Mouse (Mus musculus) embryonic facial prominence, embryonic 10.5 days (tissue): ENCODE measurements around the gene Olfr71. TPM values are rescaled to one million over a fixed set of nuclear protein-coding genes. Genes with fewer than 3 reads are reported as not detected.

Experiments used
- DNase-seq: peaks from one replicate; pipeline ENCODE4 v3.0.0-alpha.2; 2017; ENCODE audit warnings: low spot score
- H3K27ac ChIP-seq: fragments of 300-500 bp; sonication (generic); replicated peaks from 2 replicates; pipeline ENCODE4 v1.5.1; 2016; ENCODE audit warnings: mild to moderate bottlenecking
- H3K27me3 ChIP-seq: fragments of 300-500 bp; sonication (generic); replicated peaks from 2 replicates; pipeline ENCODE4 v1.6.1; 2016; ENCODE audit warnings: low read depth, mild to moderate bottlenecking; ENCODE audit not compliant: poor library complexity, severe bottlenecking
- H3K36me3 ChIP-seq: fragments of 300-500 bp; sonication (generic); replicated peaks from 2 replicates; pipeline ENCODE4 v1.6.1; 2016; ENCODE audit warnings: mild to moderate bottlenecking, moderate library complexity
- H3K4me1 ChIP-seq: fragments of 300-500 bp; sonication (generic); 2 replicates; pipeline ENCODE4 v1.6.1; 2016
- H3K4me3 ChIP-seq: fragments of 300-500 bp; sonication (generic); 2 replicates; pipeline ENCODE4 v1.5.1; 2016; ENCODE audit warnings: mild to moderate bottlenecking, moderate library complexity
- H3K9me3 ChIP-seq: fragments of 300-500 bp; sonication (generic); 2 replicates; pipeline ENCODE4 v1.6.1; 2016; ENCODE audit warnings: mild to moderate bottlenecking
- WGBS: fragments of 180-500 bp; shearing (Covaris S2); methylation state at CpG from one replicate; pipeline ENCODE4 v1.1.7; 2016; 5-methylcytosine and 5-hydroxymethylcytosine counted together
- polyA plus RNA-seq: library from polyadenylated mRNA; unstranded; fragments of >200 nt; fragmentation: Nextera tagmentation; extraction: Ambion mirVana; gene quantifications from 2 replicates; pipeline ENCODE4 v1.2.1, GENCODE M21; 2016

Gene Olfr71
- not detected in 2 replicates for polyA plus RNA-seq

- H3K4me3 ChIP-seq = no peak within 1 kb of the TSS
- peaks cover 15% of the 10 kb centered on the region; the same call in 1 of the 2 replicates for H3K27me3 ChIP-seq
- H3K9me3 ChIP-seq = no peaks in the 10 kb centered on the region
- H3K36me3 ChIP-seq = no peaks in the 10 kb centered on the region
- WGBS = 74% methylated on average over 6 of the region's 6 CpGs
- peaks cover 2% of the 10 kb centered on the region; the same call in 1 of the 2 replicates for H3K4me1 ChIP-seq
- DNase-seq = no peak
- H3K27ac ChIP-seq = no peak within 1 kb of the TSS
These were observed at the start of gene Olfr71 for GRCm38 (mm10) chr4:43709869-43710268. TSS of gene Olfr71 (minus strand) at chr4:43710255.

DNA sequence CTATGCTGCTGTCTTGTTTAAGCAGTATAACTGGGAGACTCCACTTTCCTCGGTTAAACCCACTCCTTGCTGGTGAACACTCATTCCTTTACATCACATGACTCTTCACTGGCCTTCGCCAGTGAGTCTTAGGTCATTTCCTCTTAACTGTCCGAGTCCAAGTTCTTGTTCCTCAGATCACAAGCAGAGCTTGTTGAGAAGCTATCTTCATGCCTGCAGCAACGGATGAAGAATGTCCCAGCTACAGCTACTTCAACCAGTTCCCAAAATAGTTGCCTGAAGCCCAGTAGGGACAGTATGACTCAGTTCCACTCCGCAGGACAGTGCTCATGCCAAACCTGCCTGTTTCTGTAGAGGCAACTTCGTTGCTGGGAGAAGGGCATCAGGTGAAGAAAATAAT, 47.2 kb upstream of the Olfr71 start:
- peaks cover 15% of the 10 kb centered on the region for H3K4me1 ChIP-seq
- no peak overlapping the region for H3K27ac ChIP-seq
- H3K36me3 ChIP-seq = no peaks in the 10 kb centered on the region
- H3K4me3 ChIP-seq = no peak overlapping the region
- WGBS = 82% methylated on average over 6 of the region's 6 CpGs
- DNase-seq = no peak
- no peaks in the 10 kb centered on the region for H3K27me3 ChIP-seq
- no peaks in the 10 kb centered on the region for H3K9me3 ChIP-seq

GRCm38 (mm10) chr4:43745187-43745586, 35.1 kb upstream of the Olfr71 start:
- Histone ChIP-seq H3K4me1 (peaks cover 15% of the 10 kb centered on the region; the same call in 1 of the 2 replicates), H3K36me3 (no peaks in the 10 kb centered on the region), H3K27ac (no peak overlapping the region), H3K27me3 (no peaks in the 10 kb centered on the region), H3K4me3 (no peak overlapping the region), H3K9me3 (no peaks in the 10 kb centered on the region; the same call in 1 of the 2 replicates)
- WGBS = 22% methylated on average over 6 of the region's 6 CpGs
- no peak for DNase-seq

DNA sequence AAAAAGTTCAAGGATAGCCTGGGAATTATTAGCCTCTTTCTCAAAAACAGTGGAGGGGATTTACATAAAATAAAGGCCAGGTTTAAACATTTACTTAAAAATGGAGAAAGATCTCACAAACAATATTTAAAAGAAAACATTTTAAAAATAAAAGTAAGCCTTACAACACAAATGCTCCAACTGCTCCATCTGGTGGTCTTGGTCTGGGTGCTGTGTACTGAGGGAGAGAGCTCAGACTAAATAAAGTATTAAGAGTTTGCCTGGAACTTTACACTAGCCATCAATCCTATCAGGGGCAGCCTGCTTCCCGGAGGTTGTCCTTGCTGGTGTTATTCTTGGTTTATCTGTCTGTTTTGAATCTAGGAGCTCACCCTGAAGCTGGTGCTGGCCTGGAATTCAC, 33.0 kb upstream of the Olfr71 start:
- H3K27me3 ChIP-seq = no peaks in the 10 kb centered on the region
- no peak overlapping the region for H3K27ac ChIP-seq
- no peak overlapping the region for H3K4me3 ChIP-seq
- no peaks in the 10 kb centered on the region for H3K9me3 ChIP-seq
- H3K36me3 ChIP-seq = no peaks in the 10 kb centered on the region
- H3K4me1 ChIP-seq = peaks cover 15% of the 10 kb centered on the region; the same call in 1 of the 2 replicates
- no peak for DNase-seq
- WGBS = 50% methylated on average over 1 of the region's 1 CpGs

- Histone ChIP-seq H3K4me1 (peaks cover 15% of the 10 kb centered on the region; the same call in 1 of the 2 replicates), H3K4me3 (no peak overlapping the region), H3K27ac (no peak overlapping the region), H3K36me3 (no peaks in the 10 kb centered on the region), H3K27me3 (no peaks in the 10 kb centered on the region), H3K9me3 (no peaks in the 10 kb centered on the region)
- no peak for DNase-seq
- 43% methylated on average over 4 of the region's 4 CpGs for WGBS
These were observed 32.6 kb upstream of the Olfr71 start for GRCm38 (mm10) chr4:43742637-43743036.

DNA sequence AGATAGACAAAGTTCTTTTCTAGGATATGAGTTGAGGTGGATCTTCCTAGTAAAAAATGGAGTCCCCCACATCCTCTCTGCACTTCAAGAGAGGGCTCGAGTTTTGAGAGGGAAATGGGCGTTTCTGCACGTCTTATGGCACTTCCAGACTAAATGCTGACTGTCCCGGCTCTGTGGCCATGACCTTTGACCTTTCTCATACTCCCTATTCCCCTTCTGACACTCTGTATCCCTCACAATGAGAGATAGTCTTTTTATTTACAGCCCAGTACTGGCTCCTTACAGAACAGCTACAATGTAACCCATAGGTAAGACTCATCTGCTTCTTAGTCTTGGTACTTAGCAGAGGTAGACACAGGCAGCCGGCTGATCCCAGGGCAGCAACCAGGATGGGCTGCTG, 31.5 kb upstream of the Olfr71 start:
- Histone ChIP-seq H3K27ac (no peak overlapping the region), H3K4me1 (peaks cover 22% of the 10 kb centered on the region), H3K4me3 (no peak overlapping the region), H3K36me3 (no peaks in the 10 kb centered on the region), H3K9me3 (no peaks in the 10 kb centered on the region), H3K27me3 (no peaks in the 10 kb centered on the region)
- no peak for DNase-seq
- WGBS = 59% methylated on average over 5 of the region's 5 CpGs

DNA sequence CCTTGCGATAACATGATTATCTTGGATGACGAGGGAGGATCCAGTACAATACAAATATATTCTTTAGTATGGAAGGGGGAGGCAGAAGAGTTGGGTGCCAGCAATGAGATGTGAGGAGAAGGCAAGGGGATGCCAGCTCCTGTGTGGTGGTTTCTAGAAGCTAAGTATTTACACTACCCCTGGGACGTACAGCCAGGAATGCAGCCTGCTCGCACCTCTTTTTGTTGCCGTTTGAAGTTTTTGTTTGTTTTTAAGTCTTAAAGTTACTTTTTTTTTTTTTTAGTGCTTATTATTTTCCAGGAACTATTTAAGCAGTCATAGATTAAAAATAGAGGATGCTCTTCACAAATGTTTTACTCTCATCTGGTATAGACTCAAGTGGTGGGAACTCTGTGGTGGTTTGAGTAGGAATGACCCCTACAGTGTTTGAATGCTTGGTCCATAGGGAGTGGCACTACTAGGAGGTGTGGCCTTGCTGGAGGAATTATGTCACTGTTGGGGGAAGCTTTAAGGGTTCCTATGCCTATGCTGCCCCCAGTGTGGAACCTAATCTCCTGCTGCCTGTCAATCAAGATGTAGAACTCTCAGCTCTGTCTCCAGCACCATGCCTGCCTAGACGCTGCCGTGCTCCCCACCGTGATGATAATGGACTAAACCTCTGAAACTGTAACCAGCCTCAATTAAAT, 29.1 kb upstream of the Olfr71 start:
- Histone ChIP-seq H3K9me3 (no peaks in the 10 kb centered on the region), H3K27ac (no peak overlapping the region), H3K4me1 (peaks cover 29% of the 10 kb centered on the region), H3K4me3 (no peak overlapping the region), H3K27me3 (no peaks in the 10 kb centered on the region), H3K36me3 (no peaks in the 10 kb centered on the region)
- WGBS = 75% methylated on average over 8 of the region's 8 CpGs
- DNase-seq = no peak

DNA sequence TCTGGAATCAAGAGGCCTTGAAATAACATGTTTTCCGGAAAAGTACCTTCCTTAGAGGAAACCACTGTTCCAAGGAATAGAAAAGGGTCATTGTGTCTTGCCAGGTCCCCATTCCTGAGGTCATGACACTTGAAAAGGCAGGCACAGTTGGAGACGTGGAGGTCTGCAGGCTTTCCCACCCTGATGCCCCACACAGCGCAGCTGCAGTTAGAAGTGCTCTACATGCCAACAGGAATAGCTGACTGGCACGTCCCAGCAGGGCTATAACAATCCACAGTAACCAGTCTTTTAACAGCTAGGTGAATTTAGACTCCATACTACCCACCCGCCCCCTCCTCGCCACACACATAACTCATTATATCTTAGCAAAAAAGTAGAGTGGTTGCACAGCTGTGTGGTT, 27.1 kb upstream of the Olfr71 start:
- 51% methylated on average over 6 of the region's 6 CpGs for WGBS
- no peak overlapping the region for H3K27ac ChIP-seq
- H3K4me1 ChIP-seq = peaks cover 29% of the 10 kb centered on the region
- H3K4me3 ChIP-seq = no peak overlapping the region
- H3K27me3 ChIP-seq = no peaks in the 10 kb centered on the region
- no peak for DNase-seq
- H3K9me3 ChIP-seq = no peaks in the 10 kb centered on the region
- no peaks in the 10 kb centered on the region for H3K36me3 ChIP-seq

DNA sequence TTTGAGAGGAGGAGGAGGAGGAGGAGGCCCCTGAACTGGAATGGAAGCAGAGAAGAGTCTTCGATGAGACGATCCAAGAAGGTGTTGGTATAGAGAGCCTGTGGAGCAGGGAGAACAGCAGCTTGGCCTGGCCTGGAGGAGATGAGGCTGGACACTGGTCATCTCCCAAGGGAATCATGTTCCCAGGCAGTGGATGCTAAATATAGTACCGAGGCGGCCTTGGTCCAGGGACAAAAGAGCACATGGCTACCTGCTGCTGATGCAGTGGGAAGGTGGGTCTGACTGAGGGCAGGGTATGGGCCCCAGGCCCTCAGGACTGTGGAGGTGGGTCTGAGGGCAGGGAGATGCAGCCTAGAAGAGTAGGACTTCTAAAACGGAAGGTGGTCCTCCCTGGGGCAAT, 23.1 kb upstream of the Olfr71 start:
- 86% methylated on average over 5 of the region's 5 CpGs for WGBS
- Histone ChIP-seq H3K36me3 (no peaks in the 10 kb centered on the region), H3K4me3 (no peak overlapping the region), H3K4me1 (peaks cover 45% of the 10 kb centered on the region), H3K27ac (no peak overlapping the region), H3K9me3 (no peaks in the 10 kb centered on the region), H3K27me3 (no peaks in the 10 kb centered on the region)
- DNase-seq = no peak

DNA sequence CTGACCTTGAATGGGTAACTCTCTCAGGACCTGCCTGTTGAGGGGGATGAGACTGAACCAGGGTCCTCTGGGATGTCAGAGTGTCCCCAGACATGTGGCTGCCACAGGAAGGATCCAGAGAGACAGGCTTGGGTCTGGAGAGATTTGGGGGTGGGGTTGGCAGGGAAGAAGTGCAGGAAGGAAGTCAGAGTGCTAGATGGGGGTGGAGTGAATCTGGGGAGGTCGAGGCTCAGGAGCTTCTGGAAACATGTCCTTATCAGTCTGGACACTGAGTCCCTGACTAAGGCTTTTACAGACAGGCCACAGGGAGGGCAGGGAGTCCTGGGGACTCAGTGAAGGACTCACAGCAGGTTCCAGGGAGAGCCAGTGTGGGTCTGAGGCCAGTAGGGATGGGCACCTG, 22.1 kb upstream of the Olfr71 start:
- H3K36me3 ChIP-seq = no peaks in the 10 kb centered on the region
- peaks cover 48% of the 10 kb centered on the region for H3K4me1 ChIP-seq
- no peak overlapping the region for H3K27ac ChIP-seq
- H3K4me3 ChIP-seq = no peak overlapping the region
- DNase-seq = no peak
- no peaks in the 10 kb centered on the region for H3K27me3 ChIP-seq
- 17% methylated on average over 1 of the region's 1 CpGs for WGBS
- no peaks in the 10 kb centered on the region for H3K9me3 ChIP-seq

GRCm38 (mm10) chr4:43730750-43731297, 20.8 kb upstream of the Olfr71 start:
- H3K27ac ChIP-seq = no peak overlapping the region
- 75% methylated on average over 21 of the region's 21 CpGs for WGBS
- H3K36me3 ChIP-seq = no peaks in the 10 kb centered on the region
- DNase-seq = no peak
- H3K4me1 ChIP-seq = peaks cover 51% of the 10 kb centered on the region
- no peak overlapping the region for H3K4me3 ChIP-seq
- no peaks in the 10 kb centered on the region for H3K27me3 ChIP-seq
- no peaks in the 10 kb centered on the region for H3K9me3 ChIP-seq

GRCm38 (mm10) chr4:43729794-43730550, 19.9 kb upstream of the Olfr71 start, which contains the start of gene Spaar:
TSS of gene Spaar (plus strand) at chr4:43730034.
- DNase-seq = no peak
- Histone ChIP-seq H3K27me3 (no peaks in the 10 kb centered on the region), H3K4me1 (peaks cover 47% of the 10 kb centered on the region), H3K9me3 (no peaks in the 10 kb centered on the region), H3K27ac (no peak within 1 kb of the TSS), H3K36me3 (no peaks in the 10 kb centered on the region), H3K4me3 (no peak within 1 kb of the TSS)
- WGBS = 67% methylated on average over 14 of the region's 14 CpGs

DNA sequence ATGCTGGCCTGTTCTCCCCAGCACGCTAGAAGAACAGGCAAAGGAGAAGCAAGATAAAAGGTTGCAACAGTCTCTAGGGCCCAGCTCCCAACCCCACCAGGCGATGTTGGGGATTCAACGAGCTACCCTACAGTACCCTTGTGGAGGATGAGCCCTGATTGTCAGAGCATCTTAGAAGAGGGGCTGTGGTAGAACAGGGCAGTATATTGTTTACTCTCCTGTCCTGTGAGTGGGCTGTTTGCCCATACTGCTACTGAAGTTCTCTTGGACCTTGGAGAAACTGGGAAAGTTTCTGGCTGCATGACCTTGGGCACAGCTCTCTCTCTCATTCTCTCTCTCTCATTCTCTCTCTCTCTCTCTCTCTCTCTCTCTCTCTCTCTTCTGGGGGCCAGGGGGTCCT, 19.1 kb upstream of the Olfr71 start:
- Histone ChIP-seq H3K27me3 (no peaks in the 10 kb centered on the region), H3K4me3 (no peak overlapping the region), H3K27ac (no peak overlapping the region), H3K9me3 (no peaks in the 10 kb centered on the region), H3K4me1 (peaks cover 45% of the 10 kb centered on the region), H3K36me3 (no peaks in the 10 kb centered on the region)
- WGBS = 69% methylated on average over 3 of the region's 3 CpGs
- DNase-seq = no peak
